Mouse (Mus musculus) layer of hippocampus, adult 9-11 months (tissue): Measurements from ENCODE around the gene Cyp2u1.

Experiments used
- DNase-seq: peaks from one replicate; pipeline ENCODE4 v3.0.0; 2022

Cyp2u1 gene

DNA sequence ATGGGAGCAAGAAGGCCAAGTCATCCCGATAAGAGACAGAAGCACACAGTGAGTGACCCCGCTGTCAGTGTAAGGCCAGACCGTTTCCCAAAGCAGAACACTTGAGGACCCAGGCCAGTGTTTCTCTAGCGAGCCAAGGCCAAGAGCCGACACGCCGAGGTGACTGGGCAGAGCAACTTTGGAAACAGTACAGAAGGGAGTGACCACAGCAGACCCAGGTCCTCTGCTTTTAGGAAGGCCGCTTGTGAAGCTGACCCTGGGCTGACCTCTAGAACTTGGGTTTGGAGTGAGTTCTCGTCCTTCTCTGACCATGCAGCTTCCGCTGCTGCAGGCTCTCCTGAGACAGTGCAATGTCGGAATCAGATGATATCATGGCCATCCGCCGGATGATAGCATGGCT is 52.0 kb downstream of the Cyp2u1 start:
- DNase-seq: no peak

DNA sequence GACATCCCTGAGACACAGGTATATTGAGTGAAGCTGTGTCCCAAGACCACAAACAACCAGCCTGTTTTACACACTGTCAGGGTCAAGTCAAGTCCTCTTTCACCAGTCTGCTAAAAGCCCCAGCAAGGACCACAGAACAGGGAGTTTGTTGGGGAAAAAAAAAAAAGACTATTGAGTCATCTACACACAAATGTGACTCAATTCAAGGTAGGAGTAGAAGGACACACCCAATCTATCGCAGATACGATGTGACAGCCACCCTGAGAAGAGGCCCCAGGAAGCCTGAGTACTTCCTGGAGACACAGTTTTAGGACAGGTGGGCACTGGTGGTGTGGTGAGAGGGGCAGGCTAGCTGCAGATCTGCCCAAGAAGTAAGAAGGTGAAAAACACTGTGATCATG is 52.7 kb downstream of the Cyp2u1 start:
- no peak for DNase-seq

DNA sequence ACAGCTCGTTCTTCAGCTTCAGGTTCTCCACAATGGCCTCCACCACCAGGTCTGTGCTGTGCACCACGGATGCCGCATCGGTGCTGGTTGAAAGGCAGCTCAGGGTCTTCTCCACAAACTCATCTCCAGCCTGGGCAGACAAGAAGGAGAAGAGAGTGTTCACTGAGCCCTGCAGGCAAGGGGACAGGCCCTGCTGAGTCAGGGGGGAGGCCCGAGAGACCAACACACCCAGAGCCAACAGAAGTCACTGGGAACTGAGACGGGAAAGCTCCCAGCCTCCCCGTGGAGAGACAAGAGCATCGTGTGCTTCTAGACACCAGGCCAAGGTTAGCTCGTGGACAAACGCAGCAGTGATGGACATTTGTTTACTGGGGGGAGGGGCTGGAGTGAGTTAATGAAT is 54.6 kb downstream of the Cyp2u1 start:
- DNase-seq: no peak

DNA sequence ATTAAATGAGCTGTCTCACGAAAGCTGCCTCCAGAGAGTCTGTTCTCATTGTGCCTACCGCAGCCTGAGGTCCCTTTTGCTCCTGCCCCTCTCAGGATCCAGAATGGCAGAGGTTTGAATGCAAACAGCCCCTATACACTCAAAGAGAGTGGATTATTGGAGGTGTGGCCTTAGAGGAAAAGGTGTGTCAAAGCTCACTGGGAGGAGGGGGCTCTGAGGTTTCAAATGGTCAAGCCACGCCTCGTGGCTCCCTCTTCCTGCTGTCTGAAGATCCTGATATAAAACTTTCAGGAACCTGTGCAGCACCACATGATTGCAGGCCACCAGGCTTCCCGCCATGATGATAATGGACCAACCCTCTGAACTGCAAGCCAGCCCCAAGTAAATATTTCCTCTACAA is 55.2 kb downstream of the Cyp2u1 start:
- DNase-seq: no peak

DNA sequence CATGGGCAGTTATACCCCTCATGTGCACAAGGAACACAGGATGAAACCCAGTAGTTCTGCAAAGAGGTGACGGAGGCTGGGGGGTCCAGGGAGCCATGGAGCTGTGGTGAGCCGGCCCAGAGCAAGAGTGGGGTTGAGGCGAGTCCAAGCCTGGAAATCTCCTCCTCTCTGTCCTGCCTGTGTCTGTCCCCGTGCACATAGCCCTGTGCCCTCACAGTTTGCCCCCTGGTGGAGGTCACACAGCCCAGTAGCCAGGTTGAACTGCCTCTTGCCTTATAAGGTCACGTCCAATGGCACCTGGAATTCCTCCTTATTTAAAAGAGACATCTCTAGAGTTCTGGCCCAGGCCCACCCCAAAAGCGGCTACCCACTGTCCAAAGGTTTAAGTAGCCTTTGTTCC is 55.6 kb downstream of the Cyp2u1 start:
- DNase-seq: no peak

DNA sequence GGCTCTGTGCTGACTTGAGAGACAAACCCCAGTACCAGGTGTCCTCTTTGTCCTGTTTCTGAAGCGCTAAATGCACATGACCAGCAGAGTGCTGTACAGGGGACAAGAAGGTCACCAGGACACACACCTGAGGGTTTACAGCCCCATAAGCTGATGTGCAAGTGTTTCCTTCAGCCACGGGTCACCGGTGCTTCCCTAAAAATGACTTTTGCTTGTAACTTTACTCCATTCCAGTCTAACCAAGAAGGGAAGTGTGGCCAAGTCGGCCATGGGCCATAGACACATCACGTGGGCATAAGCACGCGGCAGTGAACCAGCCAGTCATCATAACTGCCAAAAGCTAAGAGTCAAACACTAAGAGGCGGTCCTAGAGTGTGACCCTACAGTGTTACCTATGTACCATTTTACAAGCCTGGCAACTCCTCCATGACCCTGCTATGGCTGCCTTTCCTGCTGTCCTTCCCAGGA is 56.4 kb downstream of the Cyp2u1 start:
- DNase-seq: no peak

DNA sequence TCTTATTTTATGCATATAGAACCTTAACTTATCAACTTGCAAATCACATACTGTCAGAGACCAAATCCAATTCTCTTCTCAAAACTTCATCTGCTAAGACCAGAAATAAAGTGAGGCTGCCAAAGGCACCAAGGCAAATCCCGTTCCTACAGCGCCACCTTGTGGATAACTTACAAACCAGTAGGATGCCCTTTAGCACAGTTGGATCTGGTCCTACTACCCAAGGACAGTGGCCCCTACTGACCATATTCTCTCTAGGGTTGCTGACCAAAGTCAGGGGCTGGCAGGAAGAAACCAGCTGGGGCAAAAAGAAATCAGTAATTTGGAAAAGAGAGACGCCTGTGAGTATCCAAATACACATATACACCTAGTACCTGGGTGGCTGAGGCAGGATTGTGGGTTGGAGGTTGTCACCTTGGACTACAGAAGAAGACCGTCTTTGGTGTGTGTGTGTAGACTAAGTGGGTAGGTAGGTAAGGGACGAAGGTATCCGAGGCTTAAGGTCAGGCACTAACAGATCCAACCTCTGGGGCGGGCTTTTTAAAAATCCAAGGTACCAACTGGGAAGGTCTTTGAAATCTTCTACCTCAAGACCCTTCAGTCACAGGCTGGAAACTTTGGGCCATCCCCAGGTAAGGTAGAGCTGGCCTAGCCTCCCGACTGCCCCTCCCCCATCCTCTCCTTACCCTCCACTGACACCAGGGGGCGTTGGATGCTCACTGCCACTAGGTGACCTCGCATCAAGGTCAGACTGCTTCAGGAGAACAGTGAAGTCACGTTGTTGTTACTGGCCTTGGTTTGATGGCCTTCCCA is 57.1 kb downstream of the Cyp2u1 start:
- peak; percentile 32 for DNase-seq
